Mouse (Mus musculus) E14TG2a.4 (cell line): Measurements from ENCODE around the gene Ccdc24.

Experiments
- H3K27me3 ChIP-seq: 2 replicates; pipeline ENCODE4 v1.6.1; 2014; ENCODE audit warnings: low read length, control low read depth; ENCODE audit not compliant: insufficient read depth
- H3K36me3 ChIP-seq: 2 replicates; pipeline ENCODE4 v1.6.1; 2014; ENCODE audit warnings: low read length, control low read depth; ENCODE audit not compliant: insufficient read depth
- H3K4me1 ChIP-seq: replicated peaks from 2 replicates; pipeline ENCODE4 v1.6.1; 2014; ENCODE audit warnings: low read depth, low read length, control low read depth
- H3K4me3 ChIP-seq: replicated peaks from 2 replicates; pipeline ENCODE4 v1.5.1; 2014; ENCODE audit warnings: mild to moderate bottlenecking, low read length
- H3K9me3 ChIP-seq: 2 replicates; pipeline ENCODE4 v1.6.1; 2014; ENCODE audit warnings: low read length, control low read depth
- CTCF ChIP-seq: conservative IDR thresholded peaks from 2 replicates; pipeline ENCODE4 v1.5.1; 2014; ENCODE audit warnings: low read length
- NANOG ChIP-seq: IDR thresholded peaks from 2 replicates; pipeline ENCODE4 v1.6.1; 2014; ENCODE audit warnings: borderline replicate concordance, low read length, mixed read lengths
- POU5F1 ChIP-seq: IDR thresholded peaks from 2 replicates; pipeline ENCODE4 v1.6.1; 2014; ENCODE audit warnings: low read length, borderline replicate concordance

Gene Ccdc24

DNA sequence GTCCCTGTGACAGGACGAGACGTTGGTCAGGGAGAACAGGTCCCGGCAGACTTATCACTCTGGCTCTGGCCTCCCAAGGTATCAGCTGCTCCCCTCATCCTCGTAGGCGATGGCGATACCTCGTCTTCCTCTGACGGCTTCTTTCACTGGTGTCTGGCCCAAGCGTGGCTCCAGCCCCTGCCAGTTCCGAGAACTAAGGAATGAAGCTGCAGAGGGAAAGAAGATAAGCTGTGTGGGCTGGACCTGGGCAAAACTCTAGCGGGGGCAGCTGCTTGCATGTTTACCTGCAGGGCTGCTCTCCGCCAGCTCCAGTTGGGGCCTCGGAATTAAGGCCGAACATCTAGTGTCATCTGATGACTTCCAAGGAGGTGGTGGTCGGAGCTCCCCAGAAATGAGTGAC lies 17.1 kb upstream of the Ccdc24 start:
- Histone ChIP-seq H3K4me3 (no peak overlapping the region), H3K27me3 (peaks cover under 1% of the 10 kb centered on the region), H3K9me3 (no peaks in the 10 kb centered on the region), H3K36me3 (peaks cover 59% of the 10 kb centered on the region), H3K4me1 (peaks cover 49% of the 10 kb centered on the region)
- TF ChIP-seq NANOG (no peak), CTCF (no peak), POU5F1 (no peak)

DNA sequence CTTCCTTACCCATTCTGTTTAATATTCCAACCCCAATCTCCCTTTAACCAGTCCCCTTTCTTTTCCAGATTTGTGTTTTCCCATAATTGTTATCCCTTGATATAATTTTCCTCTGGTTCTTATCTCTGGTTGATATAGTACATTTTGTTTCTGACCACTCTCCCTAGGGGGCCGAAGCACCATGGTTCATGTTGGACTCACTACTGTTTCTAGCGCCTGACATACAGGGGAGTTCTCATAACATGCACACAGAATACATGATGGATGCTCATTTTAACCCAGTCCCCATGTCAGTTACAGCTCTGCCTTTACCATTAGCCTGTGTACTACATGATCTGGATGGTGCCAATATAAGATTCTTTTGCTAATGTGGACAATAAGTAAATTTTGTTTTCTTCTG lies 15.6 kb upstream of the Ccdc24 start:
- Histone ChIP-seq H3K27me3 (peaks cover 11% of the 10 kb centered on the region), H3K36me3 (peaks cover 59% of the 10 kb centered on the region), H3K9me3 (no peaks in the 10 kb centered on the region), H3K4me3 (peak overlapping the region; percentile 98; the same call in 1 of the 2 replicates), H3K4me1 (peaks cover 59% of the 10 kb centered on the region)
- no peak for TF ChIP-seq CTCF
- no peak for TF ChIP-seq POU5F1
- no peak for TF ChIP-seq NANOG

DNA sequence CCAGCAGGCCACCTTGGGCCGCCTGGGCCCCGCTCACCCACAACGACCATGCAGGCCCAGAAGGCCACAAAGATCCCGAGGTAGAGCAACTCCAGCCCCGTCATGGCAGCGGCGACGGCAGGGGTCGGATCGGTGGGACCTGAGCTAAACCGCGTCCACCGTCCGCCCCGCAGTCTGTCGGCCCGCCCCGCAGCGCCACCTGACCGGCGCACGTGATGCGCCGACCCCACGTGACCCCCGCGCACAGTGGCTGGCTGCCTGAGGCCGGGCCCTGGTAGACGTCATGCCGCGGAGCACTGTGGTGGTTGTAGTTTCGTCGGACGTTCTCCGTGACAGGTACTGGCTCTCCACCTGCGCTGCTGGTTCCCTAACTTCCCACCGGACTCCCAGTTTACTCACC lies 14.8 kb upstream of the Ccdc24 start, which contains the start of gene Atp6v0b:
TSS of gene Atp6v0b (minus strand) at position 201 of the 400 bp plus-strand sequence.
- H3K4me3 ChIP-seq: peak within 1 kb of the TSS; percentile 98
- no peak for TF ChIP-seq CTCF
- H3K36me3 ChIP-seq: peaks cover 59% of the 10 kb centered on the region
- H3K27me3 ChIP-seq: peaks cover 17% of the 10 kb centered on the region
- H3K9me3 ChIP-seq: no peaks in the 10 kb centered on the region
- H3K4me1 ChIP-seq: peaks cover 59% of the 10 kb centered on the region

DNA sequence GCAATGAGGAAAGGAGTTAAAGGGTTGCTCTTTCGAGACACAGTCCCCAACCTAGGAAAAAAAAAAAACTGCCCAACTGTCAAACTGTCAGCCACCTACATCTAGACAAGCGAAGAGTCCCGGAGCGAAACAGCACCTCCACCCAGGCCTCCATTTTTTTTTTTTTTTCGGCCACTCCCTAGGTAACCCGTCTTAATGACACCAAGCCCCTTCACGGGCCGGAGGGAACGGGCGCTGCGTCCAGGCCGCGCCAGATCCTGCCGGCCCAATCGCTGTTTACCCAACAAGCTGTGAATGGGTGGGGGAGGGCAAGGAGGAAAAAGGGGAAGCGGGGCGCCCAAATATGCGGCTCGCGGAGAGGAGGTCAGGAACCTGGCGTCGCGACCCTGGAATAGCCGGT lies 14.3 kb upstream of the Ccdc24 start:
- H3K4me3 ChIP-seq: peak overlapping the region; percentile 98
- no peaks in the 10 kb centered on the region for H3K9me3 ChIP-seq
- peaks cover 59% of the 10 kb centered on the region for H3K36me3 ChIP-seq
- TF ChIP-seq POU5F1 (no peak), CTCF (no peak), NANOG (no peak)
- H3K4me1 ChIP-seq: peaks cover 61% of the 10 kb centered on the region
- peaks cover 22% of the 10 kb centered on the region for H3K27me3 ChIP-seq

DNA sequence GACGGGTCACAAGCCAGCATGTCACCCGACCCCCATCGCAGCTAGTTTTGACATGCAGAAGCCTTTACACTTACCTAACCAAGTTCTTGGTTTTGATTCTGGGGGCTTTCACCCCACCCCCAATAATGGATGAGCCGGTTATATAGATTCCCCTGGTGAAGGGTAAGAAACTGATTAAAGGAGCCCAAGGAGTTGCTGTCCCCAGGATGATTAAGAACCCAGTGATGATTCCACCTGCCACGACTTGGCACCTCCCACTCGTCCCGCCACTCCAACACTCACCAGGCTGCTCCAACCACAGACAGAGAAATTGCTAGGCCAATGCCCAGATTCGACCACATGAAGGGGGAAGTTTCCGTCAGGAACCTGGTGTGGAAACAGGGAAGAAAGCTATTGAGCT lies 13.6 kb upstream of the Ccdc24 start:
- TF ChIP-seq NANOG: no peak
- TF ChIP-seq POU5F1: no peak
- TF ChIP-seq CTCF: no peak
- no peaks in the 10 kb centered on the region for H3K9me3 ChIP-seq
- peak overlapping the region; percentile 98 for H3K4me3 ChIP-seq
- H3K4me1 ChIP-seq: peaks cover 64% of the 10 kb centered on the region
- H3K36me3 ChIP-seq: peaks cover 57% of the 10 kb centered on the region
- peaks cover 28% of the 10 kb centered on the region for H3K27me3 ChIP-seq

DNA sequence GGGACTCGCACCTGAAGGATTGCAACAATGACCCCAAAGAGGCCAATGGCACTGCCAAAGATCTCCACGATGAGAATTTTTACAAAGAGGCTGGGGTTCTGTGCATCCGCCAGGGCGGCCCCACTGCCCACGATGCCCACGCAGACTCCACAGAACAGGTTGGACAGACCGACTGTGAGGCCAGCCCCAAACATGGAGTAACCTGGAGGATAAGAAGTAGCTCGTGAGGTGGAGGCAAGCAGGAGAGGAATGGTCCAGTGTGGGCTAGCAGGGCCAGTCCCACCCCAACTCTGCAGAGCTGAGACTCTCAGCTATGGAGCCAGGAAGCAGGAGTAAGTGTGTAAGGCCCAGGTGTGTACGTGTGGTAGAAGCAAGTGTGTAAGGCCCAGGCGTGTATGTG lies 12.7 kb upstream of the Ccdc24 start:
- peaks cover 54% of the 10 kb centered on the region for H3K36me3 ChIP-seq
- TF ChIP-seq POU5F1 (no peak), NANOG (no peak), CTCF (no peak)
- peaks cover 37% of the 10 kb centered on the region for H3K27me3 ChIP-seq
- H3K9me3 ChIP-seq: no peaks in the 10 kb centered on the region
- peaks cover 60% of the 10 kb centered on the region for H3K4me1 ChIP-seq
- H3K4me3 ChIP-seq: no peak overlapping the region

DNA sequence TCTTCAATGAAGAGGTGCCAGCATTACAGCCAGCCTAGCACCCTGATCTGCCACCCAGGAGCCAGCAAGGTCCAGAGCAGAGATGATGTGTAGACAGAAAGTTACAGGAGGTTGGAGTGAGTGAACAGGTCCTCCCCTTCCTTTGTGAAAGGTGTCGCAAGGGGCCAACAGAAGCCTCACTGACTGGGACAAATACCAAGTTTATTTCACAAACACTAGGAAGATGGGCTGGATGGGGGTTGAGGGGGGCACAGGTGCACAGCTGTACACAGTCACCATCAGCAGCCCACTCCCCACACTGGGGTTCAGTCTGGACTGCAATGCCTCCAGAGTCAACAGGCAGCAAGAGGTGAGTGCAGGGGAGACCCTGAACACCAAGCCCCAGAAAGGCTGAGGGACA lies 11.8 kb upstream of the Ccdc24 start:
- Histone ChIP-seq H3K36me3 (peaks cover 49% of the 10 kb centered on the region), H3K9me3 (no peaks in the 10 kb centered on the region), H3K4me1 (peaks cover 51% of the 10 kb centered on the region), H3K4me3 (peak overlapping the region; percentile 90), H3K27me3 (peaks cover 41% of the 10 kb centered on the region)
- TF ChIP-seq NANOG: no peak
- no peak for TF ChIP-seq CTCF
- no peak for TF ChIP-seq POU5F1

DNA sequence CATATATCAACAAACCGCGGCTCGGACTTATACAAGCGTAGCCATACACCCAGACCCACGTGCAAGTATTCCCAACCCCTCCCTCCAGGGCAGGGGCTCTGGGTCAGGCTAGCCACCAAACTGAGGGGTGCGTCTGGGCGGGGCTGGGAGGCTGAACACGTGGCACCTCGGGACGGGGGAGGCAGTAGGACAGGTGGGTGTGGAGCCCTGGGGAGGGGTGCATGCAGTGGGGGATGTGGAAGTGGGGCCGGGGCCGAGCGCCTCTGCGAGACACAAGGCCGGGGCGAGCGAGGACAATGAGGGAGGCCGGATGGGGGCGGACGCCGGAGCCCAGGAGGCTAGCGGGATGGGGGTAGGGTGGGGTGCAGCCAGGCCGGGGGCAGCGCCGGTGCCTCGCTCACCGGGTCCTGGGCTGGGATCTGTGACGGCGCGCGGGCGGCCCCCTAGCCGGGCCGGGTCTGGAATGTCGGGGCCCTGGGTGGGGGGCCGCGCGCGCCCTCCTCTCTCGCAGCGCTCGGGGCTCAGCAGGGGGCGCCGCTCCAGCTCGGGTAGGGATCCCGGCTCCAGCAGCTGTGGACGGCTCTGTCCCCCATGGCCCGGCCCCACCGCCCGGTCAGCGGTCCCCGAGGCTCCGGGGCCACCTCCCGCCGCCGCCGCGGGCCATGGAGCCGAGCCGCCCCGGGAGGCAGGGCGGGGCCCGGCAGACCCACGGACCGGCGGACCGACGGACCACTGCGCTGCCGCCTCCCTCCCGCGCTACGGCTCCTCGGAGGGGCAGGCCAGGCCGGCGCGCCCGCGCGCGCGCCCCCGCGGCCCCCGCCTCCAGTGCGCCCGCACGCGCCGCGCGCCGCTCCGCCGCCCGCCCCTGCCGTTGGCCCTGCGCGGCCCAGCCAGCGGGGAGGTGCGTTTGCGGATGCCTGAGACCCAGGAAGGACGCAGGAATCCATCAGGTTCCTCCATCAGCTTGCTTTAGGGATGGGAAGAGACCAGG lies 10.6 kb upstream of the Ccdc24 start, which contains the start of gene B4galt2:
TSS of gene B4galt2 (minus strand) at position 787 of the 991 bp plus-strand sequence.
- Histone ChIP-seq H3K36me3 (peaks cover 38% of the 10 kb centered on the region), H3K27me3 (peaks cover 47% of the 10 kb centered on the region), H3K4me3 (peak within 1 kb of the TSS; percentile 90), H3K4me1 (peaks cover 58% of the 10 kb centered on the region), H3K9me3 (no peaks in the 10 kb centered on the region)
- TF ChIP-seq NANOG (no peak), CTCF (no peak), POU5F1 (no peak)
